Mouse (Mus musculus) ZHBTc4 (cell line): ENCODE data around the gene Hist1h4h.
A peak's percentile ranks its signal among the peaks of the same experiment; 100 is the strongest.
"Not testable (repeated sequence)": the region's sequence is repeated elsewhere in the genome, so short reads cannot be mapped to it uniquely, and the experiment has no call there.

Source experiments
- DNase-seq: peaks from one replicate; pipeline ENCODE4 v3.0.0-alpha.2; 2011; ENCODE audit warnings: low read depth, low spot score

Hist1h4h gene

GRCm38 (mm10) chr13:23534368-23535131 lies 3.7 kb downstream of the Hist1h4h start:
- peak; percentile 72 for DNase-seq

- peak; percentile 98 for DNase-seq
These were observed 4.6 kb downstream of the Hist1h4h start, which contains the start of gene Hist1h3g for GRCm38 (mm10) chr13:23535137-23536075. Gene Hist1h3g, plus strand, starts transcription at chr13:23535422.

- no peak for DNase-seq
These were observed 5.4 kb downstream of the Hist1h4h start for GRCm38 (mm10) chr13:23536076-23536822.

DNA sequence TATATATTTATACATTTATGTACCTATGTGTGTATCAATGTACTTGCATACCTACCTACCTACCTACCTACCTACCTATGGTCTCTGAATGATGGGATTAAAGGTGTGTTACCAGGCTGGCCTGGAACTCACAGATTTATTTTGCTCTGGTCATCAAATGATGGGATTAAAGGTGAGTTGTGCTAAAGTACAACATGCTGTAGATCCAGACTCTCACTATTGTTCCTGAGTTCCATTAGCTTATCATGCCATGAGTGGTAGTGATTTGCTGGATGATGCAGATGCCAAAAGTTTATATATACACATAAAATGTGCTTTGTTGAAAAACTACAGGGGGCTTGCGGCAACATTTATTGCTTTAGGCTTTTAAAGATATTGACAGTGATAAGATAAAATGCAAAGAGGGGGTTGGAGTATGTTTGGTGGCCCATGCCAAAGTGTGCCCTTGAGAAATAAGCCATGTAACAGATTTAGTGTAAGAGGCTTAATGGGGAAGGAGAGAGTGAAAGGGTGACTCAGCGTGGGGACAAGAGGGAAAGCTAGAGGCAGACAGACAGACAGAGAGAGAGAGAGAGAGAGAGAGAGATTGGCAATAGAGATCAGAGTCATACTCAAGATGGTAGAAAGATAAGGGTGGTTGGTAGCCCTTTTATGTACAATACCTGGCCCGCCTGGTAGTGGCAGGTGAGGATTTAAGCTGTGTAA lies 6.3 kb downstream of the Hist1h4h start:
- DNase-seq = no peak

DNA sequence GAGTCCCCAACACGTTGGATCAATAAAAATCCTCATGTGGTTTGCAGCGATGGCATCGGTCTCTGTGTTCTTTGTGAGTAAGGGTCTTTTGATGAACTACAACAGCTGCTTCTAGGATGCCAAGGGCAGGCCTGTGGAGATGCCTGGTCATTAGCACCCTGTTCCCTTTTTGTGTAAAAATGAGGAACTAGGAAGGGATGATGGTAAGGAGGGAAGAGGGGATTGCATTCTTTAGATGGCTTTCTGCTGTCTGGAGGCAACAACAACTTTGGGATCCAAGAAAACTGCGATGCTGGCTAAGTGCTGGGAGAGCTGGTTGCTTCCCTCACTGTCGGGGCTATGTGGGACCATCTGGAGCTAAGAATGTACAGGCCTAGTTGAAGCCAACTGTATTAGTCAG lies 7.4 kb downstream of the Hist1h4h start:
- DNase-seq = no peak

- DNase-seq = not testable (repeated sequence)
These were observed 9.0 kb downstream of the Hist1h4h start for GRCm38 (mm10) chr13:23539821-23540220.

- no peak for DNase-seq
These were observed 10.6 kb downstream of the Hist1h4h start for GRCm38 (mm10) chr13:23541497-23541896.

- not testable (repeated sequence) for DNase-seq
These were observed 11.6 kb downstream of the Hist1h4h start for GRCm38 (mm10) chr13:23542225-23542980.

GRCm38 (mm10) chr13:23542999-23543607 lies 12.3 kb downstream of the Hist1h4h start, which contains the start of gene Hist1h2bh:
Gene Hist1h2bh, minus strand, starts transcription at chr13:23543392.
- DNase-seq = peak; percentile 92

- peak; percentile 92 for DNase-seq
These were observed 13.3 kb downstream of the Hist1h4h start, which contains the start of gene Hist1h3f for GRCm38 (mm10) chr13:23543965-23544786. Gene Hist1h3f, plus strand, starts transcription at chr13:23544052.

DNA sequence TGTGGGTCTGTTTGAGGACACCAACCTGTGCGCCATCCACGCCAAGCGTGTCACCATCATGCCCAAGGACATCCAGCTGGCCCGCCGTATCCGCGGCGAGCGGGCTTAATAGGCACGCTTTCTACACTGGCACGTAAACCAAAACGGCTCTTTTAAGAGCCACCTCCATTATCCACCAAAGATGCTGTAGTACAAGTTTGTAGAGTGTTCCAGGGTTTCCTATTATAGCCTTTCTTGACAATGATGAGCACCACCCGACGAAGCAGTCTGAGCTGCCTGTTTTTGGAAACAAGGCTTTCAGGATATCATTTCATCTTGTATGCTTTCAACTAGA lies 13.9 kb downstream of the Hist1h4h start:
- DNase-seq = not testable (repeated sequence)

DNA sequence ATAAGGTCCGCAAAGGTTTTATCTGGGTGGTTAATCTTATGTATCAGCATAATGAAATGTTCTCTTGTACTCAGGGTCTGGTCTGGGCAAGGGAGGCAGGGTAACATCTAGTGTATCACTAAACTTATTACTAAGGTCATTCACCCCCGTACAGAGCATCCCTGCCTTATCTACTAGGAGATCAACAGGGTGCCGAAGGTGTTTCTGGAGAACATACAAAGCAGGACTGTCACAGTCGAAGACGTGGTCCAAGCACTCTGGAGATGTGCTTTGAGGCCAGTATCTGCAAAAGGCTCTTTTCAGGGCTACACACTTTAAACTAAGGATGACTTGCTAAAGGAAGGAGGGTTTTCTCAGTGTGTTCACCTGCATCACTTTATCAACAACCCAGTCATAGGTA lies 15.8 kb downstream of the Hist1h4h start:
- DNase-seq = no peak

DNA sequence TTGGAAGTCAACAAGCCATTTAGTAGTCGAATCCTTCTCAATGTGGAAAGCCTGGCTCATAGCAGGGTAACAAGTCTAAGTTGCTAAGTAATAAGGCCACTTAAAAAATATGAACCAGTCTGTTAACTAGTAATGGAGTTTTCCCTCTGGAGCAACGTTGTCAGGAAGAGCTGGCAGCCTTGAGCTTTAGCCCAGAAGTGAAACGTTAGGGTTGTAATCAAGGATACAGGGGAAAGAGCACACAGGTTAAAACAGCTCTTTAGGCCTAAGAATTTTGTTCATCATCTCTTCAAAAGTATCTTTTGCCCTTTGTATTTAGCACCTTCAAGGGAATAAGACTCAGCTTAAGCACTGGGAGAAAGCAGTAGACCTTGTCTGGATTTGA lies 19.9 kb downstream of the Hist1h4h start:
- peak; percentile 60 for DNase-seq

DNA sequence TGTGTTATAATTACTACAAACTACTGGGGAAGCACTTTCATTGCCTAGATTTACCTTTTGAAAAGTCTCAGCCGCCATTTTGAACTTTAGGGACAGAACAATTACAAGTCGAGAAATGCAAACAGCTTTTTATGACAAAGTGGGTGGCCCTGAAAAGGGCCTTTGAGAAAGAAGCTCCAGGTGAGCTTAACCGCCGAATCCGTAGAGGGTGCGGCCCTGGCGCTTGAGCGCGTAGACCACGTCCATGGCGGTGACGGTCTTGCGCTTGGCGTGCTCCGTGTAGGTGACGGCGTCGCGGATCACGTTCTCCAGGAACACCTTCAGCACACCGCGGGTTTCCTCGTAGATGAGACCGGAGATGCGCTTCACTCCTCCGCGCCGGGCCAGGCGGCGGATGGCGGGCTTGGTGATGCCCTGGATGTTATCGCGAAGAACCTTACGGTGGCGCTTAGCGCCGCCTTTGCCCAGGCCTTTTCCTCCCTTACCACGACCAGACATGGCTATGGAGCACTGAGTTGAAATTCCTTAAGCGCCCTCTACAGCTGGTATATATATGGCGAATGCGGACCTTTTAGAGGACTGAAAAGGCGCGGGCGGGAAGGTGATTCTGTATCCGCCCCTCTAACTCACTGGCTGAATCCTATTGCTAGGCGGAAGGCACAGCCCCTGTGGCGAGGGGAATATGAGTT lies 20.4 kb downstream of the Hist1h4h start, which contains the start of gene Hist1h4f:
Gene Hist1h4f (minus strand): TSS at position 503 of the 689 bp plus-strand sequence.
- peak; percentile 96 for DNase-seq

- no peak for DNase-seq
These were observed 21.4 kb downstream of the Hist1h4h start for GRCm38 (mm10) chr13:23551931-23552914.

- DNase-seq = no peak
These were observed 22.1 kb downstream of the Hist1h4h start, which contains the start of gene Hist1h1d for GRCm38 (mm10) chr13:23552962-23553361. Gene Hist1h1d, plus strand, starts transcription at chr13:23553262.

DNA sequence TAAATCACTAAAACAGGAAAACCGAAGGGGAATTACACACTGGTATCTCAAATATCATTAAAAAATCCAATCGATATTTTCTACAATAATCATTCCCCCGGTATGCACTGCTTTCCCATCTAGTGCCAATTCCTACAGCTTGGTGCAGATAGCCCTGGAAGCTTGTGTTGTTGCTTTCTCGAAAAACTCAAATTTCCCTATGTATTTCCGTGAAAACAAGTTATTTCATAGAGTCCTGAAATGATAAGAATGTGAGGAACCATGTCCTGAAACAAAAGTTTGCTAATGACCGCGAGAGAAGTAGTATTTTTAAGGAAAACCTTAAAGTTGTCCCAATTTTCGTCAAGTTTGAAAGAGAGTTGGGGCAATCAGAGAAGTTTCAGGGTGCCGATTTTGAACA lies 23.5 kb downstream of the Hist1h4h start:
- DNase-seq = no peak
